Mouse (Mus musculus): ENCODE results near the gene Pygl. TPM values are rescaled to one million over a fixed set of nuclear protein-coding genes. Genes with fewer than 3 reads are reported as not detected.
A peak's percentile ranks its signal among the peaks of the same experiment; 100 is the strongest.

Pygl gene
- 13.9 and 17.2 TPM in 2 replicates for total RNA-seq (2012; rRNA removed)
- 10 to 100 TPM in 1 of 2 experiments, not detected in 1; 26.9 TPM for polyA plus RNA-seq (2012; ENCODE audit: insufficient read depth in 1 of 2, insufficient read length in 2 of 2, low read depth in 1 of 2, low replicate concordance in 2 of 2, missing spikeins in 1 of 2)

DNA sequence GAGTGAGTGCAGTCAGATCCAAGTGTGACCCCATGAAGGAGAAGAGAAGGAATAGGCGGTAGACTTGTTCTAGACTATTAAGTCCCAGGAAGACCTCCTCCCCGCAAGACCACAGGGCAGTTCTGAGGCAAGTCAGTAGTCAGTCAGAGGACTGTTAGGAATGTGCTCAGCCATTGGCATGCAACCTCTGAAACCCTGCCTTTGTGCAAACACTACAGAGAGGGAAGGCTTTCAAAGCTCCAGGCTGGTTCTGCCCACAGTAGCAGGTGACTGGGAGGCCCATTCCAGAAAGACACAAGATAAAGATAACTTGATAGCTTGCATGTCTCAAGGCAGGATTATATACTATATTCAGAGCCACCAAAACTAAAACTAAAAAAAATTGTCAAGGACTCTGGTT lies at the start of gene Pygl:
Gene Pygl (minus strand): TSS at position 195 of the 400 bp plus-strand sequence.
- no peaks in the 10 kb centered on the region; the same call in 1 of the 2 replicates for H3K79me2 ChIP-seq (ENCODE audit: control insufficient read depth, insufficient read depth, low read length, poor library complexity)
- H3K27me3 ChIP-seq (ENCODE audit: control insufficient read depth in 1 of 2, insufficient read depth in 2 of 2, low read length in 2 of 2), result no peaks in the 10 kb centered on the region
- H3K36me3 ChIP-seq (ENCODE audit: control insufficient read depth in 1 of 2, insufficient read depth in 2 of 2, low read length in 2 of 2), result peaks cover 0 to 31% of the 10 kb centered on the region in 2 experiments; a peak in 2 of 4 replicates
- H3K9me3 ChIP-seq (replicated peaks; ENCODE audit: insufficient read depth, low read length), result no peaks in the 10 kb centered on the region
- peak within 1 kb of the TSS; percentile 49 to 51 for H3K4me3 ChIP-seq (ENCODE audit: control insufficient read depth in 1 of 2, insufficient read depth in 1 of 2, low read depth in 2 of 2, low read length in 2 of 2)
- peak within 1 kb of the TSS; percentile 66 for H3K9ac ChIP-seq (ENCODE audit: control insufficient read depth, low read depth, low read length, poor library complexity, severe bottlenecking)
- no peak for TF ChIP-seq MAFK (IDR thresholded peaks at IDR 0.05; ENCODE audit: borderline replicate concordance, low read depth, low read length)
- TF ChIP-seq BHLHE40 (IDR thresholded peaks at IDR 0.05; ENCODE audit: borderline replicate concordance, low read depth, low read length), result no peak
- TF ChIP-seq POLR2A (IDR thresholded peaks at IDR 0.05; ENCODE audit: control insufficient read depth in 1 of 2, insufficient read depth in 1 of 2, low read depth in 1 of 2, low read length in 2 of 2, poor library complexity in 1 of 2), result no peak
- TF ChIP-seq CTCF (IDR thresholded peaks at IDR 0.05 in 2 of 3, conservative IDR thresholded peaks at IDR 0.05 in 1 of 3; ENCODE audit: control insufficient read depth in 1 of 3, insufficient read depth in 1 of 3, low read depth in 2 of 3, low read length in 3 of 3, poor library complexity in 1 of 3, severe bottlenecking in 1 of 3), result no peak
- TF ChIP-seq MXI1 (IDR thresholded peaks at IDR 0.05; ENCODE audit: low read depth, low read length), result no peak
- no peak for TF ChIP-seq ZMIZ1 (IDR thresholded peaks at IDR 0.05; ENCODE audit: low read depth, low read length)
- TF ChIP-seq MAZ (IDR thresholded peaks at IDR 0.05; ENCODE audit: low read depth, low read length), result no peak
- no peak for TF ChIP-seq E2F4 (IDR thresholded peaks at IDR 0.05; ENCODE audit: borderline replicate concordance, low read depth, low read length)
- no peak for TF ChIP-seq TCF12 (IDR thresholded peaks at IDR 0.05; ENCODE audit: low read depth, low read length)
- TF ChIP-seq ELF1 (IDR thresholded peaks at IDR 0.05; ENCODE audit: low read depth, low read length), result no peak
- TF ChIP-seq RCOR1 (IDR thresholded peaks at IDR 0.05; ENCODE audit: low read depth, low read length), result no peak
- no peak for TF ChIP-seq UBTF (IDR thresholded peaks at IDR 0.05; ENCODE audit: borderline replicate concordance, insufficient read depth, low read depth, low read length)
- TF ChIP-seq EP300 (IDR thresholded peaks at IDR 0.05; ENCODE audit: low read depth in 1 of 2, low read length in 2 of 2), result no peak
- TF ChIP-seq USF2 (IDR thresholded peaks at IDR 0.05; ENCODE audit: borderline replicate concordance in 1 of 2, insufficient read depth in 1 of 2, low read depth in 1 of 2, low read length in 2 of 2), result no peak
- TF ChIP-seq JUND (IDR thresholded peaks at IDR 0.05; ENCODE audit: low read depth, low read length), result no peak
- no peak for TF ChIP-seq ETS1 (IDR thresholded peaks at IDR 0.05; ENCODE audit: low read depth, low read length)
- TF ChIP-seq NRF1 (IDR thresholded peaks at IDR 0.05; ENCODE audit: insufficient read depth, low read depth, low read length, poor library complexity, severe bottlenecking), result no peak
- TF ChIP-seq ZNF384 (IDR thresholded peaks at IDR 0.05; ENCODE audit: low read depth, low read length), result no peak
- peak within 1 kb of the TSS; percentile 95 for H3K27ac ChIP-seq (ENCODE audit: control insufficient read depth, low read depth, low read length)
- peaks cover 16 to 43% of the 10 kb centered on the region in 2 experiments for H3K4me1 ChIP-seq (ENCODE audit: control insufficient read depth in 1 of 2, insufficient read depth in 2 of 2, low read length in 2 of 2)
- peak; percentile 32 for DNase-seq (ENCODE audit: low read depth, low spot score)

GRCm38 (mm10) chr12:70280930-70281329 lies 49.6 kb upstream of the Pygl start:
- Histone ChIP-seq H3K9me3 (replicated peaks; ENCODE audit: insufficient read depth, low read length) (no peaks in the 10 kb centered on the region), H3K36me3 (ENCODE audit: control insufficient read depth in 1 of 2, insufficient read depth in 2 of 2, low read length in 2 of 2) (no peaks in the 10 kb centered on the region), H3K4me3 (ENCODE audit: control insufficient read depth in 1 of 2, insufficient read depth in 1 of 2, low read depth in 2 of 2, low read length in 2 of 2) (no peak overlapping the region), H3K79me2 (ENCODE audit: control insufficient read depth, insufficient read depth, low read length, poor library complexity) (no peaks in the 10 kb centered on the region), H3K27ac (ENCODE audit: control insufficient read depth, low read depth, low read length) (no peak overlapping the region), H3K27me3 (ENCODE audit: control insufficient read depth in 1 of 2, insufficient read depth in 2 of 2, low read length in 2 of 2) (peaks cover 1 to 9% of the 10 kb centered on the region in 2 experiments; a peak in 2 of 4 replicates), H3K9ac (ENCODE audit: control insufficient read depth, low read depth, low read length, poor library complexity, severe bottlenecking) (no peak overlapping the region), H3K4me1 (ENCODE audit: control insufficient read depth in 1 of 2, insufficient read depth in 2 of 2, low read length in 2 of 2) (no peaks in the 10 kb centered on the region)
- TF ChIP-seq MAZ (IDR thresholded peaks at IDR 0.05; ENCODE audit: low read depth, low read length), result no peak
- TF ChIP-seq MEF2A (IDR thresholded peaks at IDR 0.05; ENCODE audit: extremely low read depth, insufficient replicate concordance, low read depth, low read length, poor library complexity, severe bottlenecking), result no peak
- no peak for TF ChIP-seq POLR2A (IDR thresholded peaks at IDR 0.05; ENCODE audit: control insufficient read depth in 1 of 2, insufficient read depth in 1 of 2, low read depth in 1 of 2, low read length in 2 of 2, poor library complexity in 1 of 2)
- TF ChIP-seq CHD1 (IDR thresholded peaks at IDR 0.05; ENCODE audit: low read depth, low read length), result no peak
- no peak for TF ChIP-seq POLR2AphosphoS5 (IDR thresholded peaks at IDR 0.05; ENCODE audit: borderline replicate concordance, low read depth, low read length)
- TF ChIP-seq E2F4 (IDR thresholded peaks at IDR 0.05; ENCODE audit: borderline replicate concordance, low read depth, low read length), result no peak
- no peak for TF ChIP-seq ZMIZ1 (IDR thresholded peaks at IDR 0.05; ENCODE audit: low read depth, low read length)
- TF ChIP-seq MAFK (IDR thresholded peaks at IDR 0.05; ENCODE audit: borderline replicate concordance, low read depth, low read length), result no peak
- no peak for TF ChIP-seq MYB (IDR thresholded peaks at IDR 0.05; ENCODE audit: low read depth, low read length)
- TF ChIP-seq SIN3A (IDR thresholded peaks at IDR 0.05; ENCODE audit: low read length), result no peak
- DNase-seq (ENCODE audit: low read depth, low spot score), result no peak

Data from MEL (cell line).